Mouse (Mus musculus): ENCODE measurements around the gene Slc6a4. TPM values are rescaled to one million over a fixed set of nuclear protein-coding genes. Genes with fewer than 3 reads are reported as not detected.
A peak's percentile ranks its signal among the peaks of the same experiment; 100 is the strongest.

Gene Slc6a4
- polyA plus RNA-seq (2014; fragmentation: Nextera tagmentation; extraction: Ambion mirVana): 0.77 and 2.0 TPM in 2 replicates

DNA sequence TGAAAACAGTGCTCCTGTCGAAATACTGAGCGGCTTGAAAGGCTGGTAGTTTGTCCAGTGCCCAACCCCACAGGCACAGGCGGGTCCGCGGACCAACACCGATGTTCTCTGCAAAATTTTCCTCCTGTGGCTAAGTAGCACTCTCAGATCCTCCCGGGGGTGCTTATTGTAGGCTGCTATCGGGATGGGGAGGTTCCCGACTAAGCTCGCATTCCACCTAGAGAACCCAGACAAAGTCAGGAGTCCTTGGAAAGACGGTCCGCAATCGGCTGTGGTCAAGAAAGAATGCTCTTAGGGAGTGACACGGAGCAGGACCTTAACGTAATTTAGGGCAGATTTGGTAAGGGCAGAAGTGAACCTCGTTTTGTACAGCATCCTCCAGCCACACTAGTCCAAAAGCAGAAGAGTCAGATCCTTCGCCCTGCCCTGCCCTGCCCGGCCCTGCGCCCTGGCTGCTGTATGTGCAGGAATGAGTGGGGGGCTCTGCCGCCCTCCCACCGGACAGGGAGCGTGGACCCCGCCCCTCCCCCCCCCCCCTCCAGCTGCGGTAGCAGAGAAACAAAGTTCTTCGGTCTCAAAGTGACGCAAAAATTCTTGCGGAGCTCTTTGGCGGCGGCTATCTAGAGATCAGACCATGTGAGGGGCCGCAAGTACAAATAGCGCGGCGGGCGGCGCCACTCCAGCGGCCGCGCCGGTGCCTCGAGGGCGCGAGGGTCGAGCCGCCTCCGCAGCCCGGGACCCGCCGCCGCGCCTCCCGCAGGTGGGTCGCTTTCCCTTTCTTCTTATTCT lies at the start of gene Slc6a4:
Gene Slc6a4 (plus strand): TSS at position 688 of the 789 bp plus-strand sequence.
- Histone ChIP-seq H3K4me3 (ENCODE audit: low read depth, low read length) (peak within 1 kb of the TSS; percentile 37), H3K9me3 (ENCODE audit: control insufficient read depth, low read length) (no peaks in the 10 kb centered on the region), H3K9ac (ENCODE audit: low read depth, low read length) (no peak within 1 kb of the TSS), H3K36me3 (ENCODE audit: control insufficient read depth, insufficient read depth, low read length) (no peaks in the 10 kb centered on the region), H3K4me2 (replicated peaks; ENCODE audit: low read depth, low read length) (peak within 1 kb of the TSS; percentile 68), H3K4me1 (replicated peaks; ENCODE audit: control insufficient read depth, insufficient read depth, low read length) (no peaks in the 10 kb centered on the region; the same call in 1 of the 2 replicates), H3K27me3 (ENCODE audit: control insufficient read depth, insufficient read depth, low read length) (peaks cover 37% of the 10 kb centered on the region), H3K27ac (ENCODE audit: low read depth, low read length) (no peak within 1 kb of the TSS)
- DNase-seq (ENCODE audit: low spot score) (peak; percentile 71), ATAC-seq (ENCODE audit: low FRiP score) (no peak)
- WGBS: 1% methylated on average over 46 of the region's 52 CpGs

DNA sequence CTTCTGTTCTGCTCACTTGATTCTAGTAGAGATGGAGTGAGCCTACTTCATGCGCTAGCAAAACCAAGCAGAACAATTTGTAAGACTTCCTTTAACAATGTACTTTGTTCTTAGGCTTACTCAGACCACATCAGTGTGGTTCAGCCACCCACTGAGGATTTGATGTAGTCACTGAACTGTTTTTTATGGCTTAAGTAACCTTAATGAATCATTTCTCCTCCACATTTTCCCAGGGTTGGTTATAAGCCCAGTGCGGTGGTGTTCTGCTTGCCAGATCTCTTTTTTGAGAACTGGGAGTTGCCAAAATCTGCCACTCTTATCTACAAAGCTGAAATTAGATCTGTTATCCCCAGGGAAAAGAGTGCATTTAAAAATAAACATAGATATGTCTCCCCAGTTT lies 44.9 kb upstream of the Slc6a4 start:
- no peak overlapping the region for H3K4me3 ChIP-seq (ENCODE audit: low read depth, low read length)
- 97% methylated on average over 2 of the region's 2 CpGs for WGBS
- H3K4me2 ChIP-seq (replicated peaks; ENCODE audit: low read depth, low read length): no peak overlapping the region
- H3K9ac ChIP-seq (ENCODE audit: low read depth, low read length): no peak overlapping the region
- H3K4me1 ChIP-seq (replicated peaks; ENCODE audit: control insufficient read depth, insufficient read depth, low read length): no peaks in the 10 kb centered on the region
- H3K9me3 ChIP-seq (ENCODE audit: control insufficient read depth, low read length): no peaks in the 10 kb centered on the region
- ATAC-seq (ENCODE audit: low FRiP score) (no peak), DNase-seq (ENCODE audit: low spot score) (no peak)
- no peaks in the 10 kb centered on the region for H3K36me3 ChIP-seq (ENCODE audit: control insufficient read depth, insufficient read depth, low read length)
- H3K27ac ChIP-seq (ENCODE audit: low read depth, low read length): no peak overlapping the region
- H3K27me3 ChIP-seq (ENCODE audit: control insufficient read depth, insufficient read depth, low read length): no peaks in the 10 kb centered on the region

DNA sequence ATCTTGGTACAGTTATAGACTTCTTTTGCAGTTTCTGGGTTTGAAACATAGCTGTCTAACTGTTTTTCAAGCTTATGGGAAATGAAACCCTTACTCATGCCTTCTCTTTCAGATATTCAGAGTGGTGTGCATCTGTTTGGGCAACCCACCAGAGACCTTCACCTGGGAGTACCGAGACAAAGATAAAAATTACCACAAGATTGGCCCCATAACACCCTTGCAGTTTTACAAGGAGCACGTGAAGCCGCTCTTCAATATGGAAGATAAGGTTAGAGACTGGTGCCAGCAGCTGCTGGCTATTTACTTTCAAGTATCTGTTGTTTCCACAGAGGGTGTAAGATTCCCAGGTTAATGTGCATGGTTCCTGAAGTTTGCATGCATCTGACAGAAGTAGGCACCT lies 32.7 kb upstream of the Slc6a4 start:
- ATAC-seq (ENCODE audit: low FRiP score) (no peak), DNase-seq (ENCODE audit: low spot score) (no peak)
- Histone ChIP-seq H3K36me3 (ENCODE audit: control insufficient read depth, insufficient read depth, low read length) (0 out of 2 replicates have a peak, but pooled peaks cover 6% of the 10 kb centered on the region), H3K27me3 (ENCODE audit: control insufficient read depth, insufficient read depth, low read length) (no peaks in the 10 kb centered on the region), H3K27ac (ENCODE audit: low read depth, low read length) (no peak overlapping the region), H3K4me1 (replicated peaks; ENCODE audit: control insufficient read depth, insufficient read depth, low read length) (no peaks in the 10 kb centered on the region), H3K4me2 (replicated peaks; ENCODE audit: low read depth, low read length) (no peak overlapping the region), H3K9ac (ENCODE audit: low read depth, low read length) (no peak overlapping the region), H3K4me3 (ENCODE audit: low read depth, low read length) (no peak overlapping the region), H3K9me3 (ENCODE audit: control insufficient read depth, low read length) (no peaks in the 10 kb centered on the region)
- WGBS: 97% methylated on average over 3 of the region's 3 CpGs

DNA sequence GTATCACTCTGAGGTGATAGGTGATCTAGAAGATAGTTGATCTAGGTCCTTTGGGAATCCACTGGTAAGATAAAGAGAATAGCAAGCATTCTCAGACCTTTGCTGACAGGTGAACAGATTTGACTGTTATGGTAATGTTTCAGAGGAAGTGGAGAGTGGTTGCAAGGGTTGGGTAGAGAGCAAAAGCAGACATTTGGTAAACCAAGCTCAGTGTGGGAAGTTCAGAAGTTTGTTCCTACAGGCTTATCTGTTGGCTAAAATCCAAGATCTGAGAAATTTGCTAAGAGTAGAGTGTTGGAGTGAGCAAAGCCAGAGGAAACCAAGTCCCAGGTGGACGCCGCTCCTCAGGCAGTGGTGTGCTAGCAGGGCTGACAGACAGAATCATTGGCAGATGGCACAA lies 28.1 kb upstream of the Slc6a4 start:
- Histone ChIP-seq H3K9ac (ENCODE audit: low read depth, low read length) (no peak overlapping the region), H3K4me3 (ENCODE audit: low read depth, low read length) (no peak overlapping the region), H3K27me3 (ENCODE audit: control insufficient read depth, insufficient read depth, low read length) (no peaks in the 10 kb centered on the region), H3K36me3 (ENCODE audit: control insufficient read depth, insufficient read depth, low read length) (0 out of 2 replicates have a peak, but pooled peaks cover 6% of the 10 kb centered on the region), H3K4me1 (replicated peaks; ENCODE audit: control insufficient read depth, insufficient read depth, low read length) (no peaks in the 10 kb centered on the region), H3K4me2 (replicated peaks; ENCODE audit: low read depth, low read length) (no peak overlapping the region), H3K27ac (ENCODE audit: low read depth, low read length) (no peak overlapping the region), H3K9me3 (ENCODE audit: control insufficient read depth, low read length) (no peaks in the 10 kb centered on the region)
- WGBS: 96% methylated on average over 2 of the region's 2 CpGs
- DNase-seq (ENCODE audit: low spot score) (no peak), ATAC-seq (ENCODE audit: low FRiP score) (no peak)

DNA sequence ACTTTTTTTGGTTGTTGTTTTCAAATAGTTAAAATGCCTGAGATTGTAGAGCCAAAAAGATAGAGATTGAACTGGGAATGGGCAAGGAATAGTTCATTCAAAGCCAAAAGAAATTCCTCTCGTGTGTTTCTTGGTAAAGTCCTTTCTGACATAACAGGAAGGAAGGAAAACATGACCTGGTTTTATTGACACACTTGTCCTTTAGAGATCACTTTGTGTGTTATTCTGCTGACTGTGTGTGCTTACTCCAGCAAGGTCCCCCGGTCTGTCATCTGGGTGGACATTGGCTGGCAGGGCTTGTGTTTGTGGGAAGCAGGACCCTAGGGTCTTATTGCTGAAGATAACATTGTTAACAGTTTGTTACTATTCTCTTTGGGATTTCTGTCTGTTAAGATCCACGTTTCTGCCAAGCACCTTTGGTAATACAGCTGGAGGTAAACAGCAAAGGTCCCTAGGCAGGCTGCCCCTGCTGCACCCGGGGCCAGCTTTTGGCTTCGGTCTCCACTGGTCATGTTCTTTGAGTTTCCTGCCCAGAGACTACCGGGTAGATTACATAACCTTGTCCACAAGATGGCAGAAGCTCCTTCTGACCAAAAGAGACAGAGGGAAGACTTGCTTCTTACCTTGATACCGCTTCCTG lies 23.6 kb upstream of the Slc6a4 start:
- H3K27ac ChIP-seq (ENCODE audit: low read depth, low read length): no peak overlapping the region
- no peaks in the 10 kb centered on the region for H3K4me1 ChIP-seq (replicated peaks; ENCODE audit: control insufficient read depth, insufficient read depth, low read length)
- 89% methylated on average over 7 of the region's 7 CpGs for WGBS
- H3K9ac ChIP-seq (ENCODE audit: low read depth, low read length): no peak overlapping the region
- DNase-seq (ENCODE audit: low spot score): no peak
- H3K36me3 ChIP-seq (ENCODE audit: control insufficient read depth, insufficient read depth, low read length): 0 out of 2 replicates have a peak, but pooled peaks cover 2% of the 10 kb centered on the region
- H3K9me3 ChIP-seq (ENCODE audit: control insufficient read depth, low read length): no peaks in the 10 kb centered on the region
- ATAC-seq (ENCODE audit: low FRiP score): no peak
- H3K27me3 ChIP-seq (ENCODE audit: control insufficient read depth, insufficient read depth, low read length): no peaks in the 10 kb centered on the region
- H3K4me2 ChIP-seq (replicated peaks; ENCODE audit: low read depth, low read length): no peak overlapping the region
- no peak overlapping the region for H3K4me3 ChIP-seq (ENCODE audit: low read depth, low read length)

DNA sequence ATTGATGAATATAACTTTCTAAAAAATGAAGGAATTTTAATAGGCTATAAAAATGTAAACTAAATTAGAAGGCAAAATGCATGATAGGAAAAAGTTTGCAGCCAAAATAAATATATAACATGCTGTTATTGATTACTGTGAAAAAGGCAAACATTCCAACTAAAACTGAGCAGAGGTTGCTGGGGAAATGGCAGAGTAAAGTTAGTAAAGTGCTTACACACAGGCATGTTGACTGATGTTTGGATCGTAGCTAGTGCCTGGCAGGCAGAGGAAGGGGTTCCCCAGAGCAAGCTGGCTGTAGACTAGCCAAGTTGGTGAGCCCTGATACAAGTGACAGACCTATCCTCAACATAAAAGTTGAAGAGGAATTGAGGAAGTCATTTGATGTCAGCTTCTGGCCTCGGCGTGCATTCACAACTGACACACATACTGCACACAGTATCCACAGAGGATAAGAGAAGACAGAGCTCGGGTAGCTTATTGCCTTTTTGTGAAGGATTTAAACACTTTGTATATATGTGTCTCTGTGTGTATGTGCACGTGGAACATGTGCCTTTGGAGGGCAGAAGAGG lies 16.7 kb upstream of the Slc6a4 start:
- no peak overlapping the region for H3K9ac ChIP-seq (ENCODE audit: low read depth, low read length)
- H3K27ac ChIP-seq (ENCODE audit: low read depth, low read length): no peak overlapping the region
- no peaks in the 10 kb centered on the region for H3K4me1 ChIP-seq (replicated peaks; ENCODE audit: control insufficient read depth, insufficient read depth, low read length)
- no peaks in the 10 kb centered on the region for H3K27me3 ChIP-seq (ENCODE audit: control insufficient read depth, insufficient read depth, low read length)
- no peak for ATAC-seq (ENCODE audit: low FRiP score)
- WGBS: 90% methylated on average over 5 of the region's 5 CpGs
- no peak overlapping the region for H3K4me3 ChIP-seq (ENCODE audit: low read depth, low read length)
- H3K4me2 ChIP-seq (replicated peaks; ENCODE audit: low read depth, low read length): no peak overlapping the region
- no peaks in the 10 kb centered on the region; the same call in 1 of the 2 replicates for H3K36me3 ChIP-seq (ENCODE audit: control insufficient read depth, insufficient read depth, low read length)
- H3K9me3 ChIP-seq (ENCODE audit: control insufficient read depth, low read length): no peaks in the 10 kb centered on the region
- no peak for DNase-seq (ENCODE audit: low spot score)

DNA sequence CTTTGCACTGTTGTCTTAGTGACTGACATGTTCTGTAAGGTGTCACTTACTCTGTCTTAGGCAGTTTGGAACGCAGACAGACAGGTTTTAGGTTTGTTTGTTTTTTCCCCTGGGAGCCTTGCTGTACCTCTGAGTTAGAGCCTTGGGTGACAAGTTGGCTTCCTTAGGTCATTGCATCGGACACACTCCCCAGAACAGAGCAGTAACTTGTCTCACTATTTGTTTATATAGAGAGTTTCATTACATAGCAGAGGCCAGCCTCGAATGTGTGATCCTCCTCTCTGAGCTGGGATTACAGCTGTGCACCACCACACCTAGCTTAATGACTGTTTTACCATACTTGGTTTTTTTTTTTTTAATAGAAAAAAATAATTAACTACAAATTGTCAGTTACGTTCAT lies 16.0 kb upstream of the Slc6a4 start:
- Histone ChIP-seq H3K4me1 (replicated peaks; ENCODE audit: control insufficient read depth, insufficient read depth, low read length) (no peaks in the 10 kb centered on the region), H3K36me3 (ENCODE audit: control insufficient read depth, insufficient read depth, low read length) (no peaks in the 10 kb centered on the region; the same call in 1 of the 2 replicates)

DNA sequence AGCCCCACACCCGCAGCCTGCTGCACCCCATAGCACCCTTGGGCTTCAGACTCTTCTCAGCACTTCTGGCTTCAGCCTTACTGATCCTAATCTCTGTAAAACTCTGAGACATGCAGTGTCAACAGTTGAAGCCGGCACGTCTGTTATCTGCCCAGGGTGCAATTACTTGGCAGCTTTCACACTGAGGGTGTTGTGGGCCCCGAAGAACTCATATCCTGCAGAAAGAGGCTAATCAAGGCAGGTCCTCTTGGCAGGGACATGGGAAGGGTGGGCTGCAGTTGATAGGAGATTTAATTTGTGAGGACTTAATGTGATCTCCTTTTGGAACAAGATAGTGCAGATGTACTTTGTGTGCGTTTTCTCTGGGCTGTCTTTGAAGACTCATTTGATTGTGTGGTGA lies 14.8 kb upstream of the Slc6a4 start:
- WGBS: 86% methylated on average over 5 of the region's 5 CpGs
- no peaks in the 10 kb centered on the region for H3K4me1 ChIP-seq (replicated peaks; ENCODE audit: control insufficient read depth, insufficient read depth, low read length)
- no peak overlapping the region for H3K4me2 ChIP-seq (replicated peaks; ENCODE audit: low read depth, low read length)
- no peak overlapping the region for H3K9ac ChIP-seq (ENCODE audit: low read depth, low read length)
- H3K27ac ChIP-seq (ENCODE audit: low read depth, low read length): no peak overlapping the region
- H3K9me3 ChIP-seq (ENCODE audit: control insufficient read depth, low read length): no peaks in the 10 kb centered on the region
- no peak for ATAC-seq (ENCODE audit: low FRiP score)
- no peak for DNase-seq (ENCODE audit: low spot score)
- H3K36me3 ChIP-seq (ENCODE audit: control insufficient read depth, insufficient read depth, low read length): no peaks in the 10 kb centered on the region; the same call in 1 of the 2 replicates
- no peak overlapping the region for H3K4me3 ChIP-seq (ENCODE audit: low read depth, low read length)
- no peaks in the 10 kb centered on the region for H3K27me3 ChIP-seq (ENCODE audit: control insufficient read depth, insufficient read depth, low read length)

More for the DNA sequence above, 16.0 kb upstream of the Slc6a4 start:
- Histone ChIP-seq H3K4me2 (replicated peaks; ENCODE audit: low read depth, low read length) (no peak overlapping the region), H3K27me3 (ENCODE audit: control insufficient read depth, insufficient read depth, low read length) (no peaks in the 10 kb centered on the region), H3K9me3 (ENCODE audit: control insufficient read depth, low read length) (no peaks in the 10 kb centered on the region), H3K9ac (ENCODE audit: low read depth, low read length) (no peak overlapping the region), H3K27ac (ENCODE audit: low read depth, low read length) (no peak overlapping the region), H3K4me3 (ENCODE audit: low read depth, low read length) (no peak overlapping the region)
- DNase-seq (ENCODE audit: low spot score): no peak
- no peak for ATAC-seq (ENCODE audit: low FRiP score)
- WGBS: 79% methylated on average over 4 of the region's 4 CpGs
